Mouse (Mus musculus): ENCODE results near the gene Myo15b.

- TF ChIP-seq POLR2A (IDR thresholded peaks at IDR 0.05; ENCODE audit: low read depth, low read length) (no peak), CTCF (IDR thresholded peaks at IDR 0.05; ENCODE audit: extremely low read depth, insufficient read length, insufficient replicate concordance, low read depth, low read length) (no peak)
Measured at GRCm38 (mm10) chr11:115884361-115884760, 26.2 kb downstream of the Myo15b start.
